Mouse (Mus musculus): ENCODE data around the gene Keg1. TPM values are rescaled to one million over a fixed set of nuclear protein-coding genes. Genes with fewer than 3 reads are reported as not detected.

The Keg1 gene
- polyA plus RNA-seq, 1 experiment from 2014 or later, result not detected

Other genes with a start within 250 kb of the Keg1 start
- 1.3 and 1.4 TPM in 2 replicates for gene Mpeg1, start 235.0 kb upstream of the Keg1 start, polyA plus RNA-seq (2014; fragmentation: Nextera tagmentation; extraction: Ambion mirVana)
- gene Dtx4, start 194.3 kb upstream of the Keg1 start, polyA plus RNA-seq (2014; fragmentation: Nextera tagmentation; extraction: Ambion mirVana), result 18.9 and 20.2 TPM in 2 replicates
- gene Fam111a, start 150.0 kb upstream of the Keg1 start, polyA plus RNA-seq (2014; fragmentation: Nextera tagmentation; extraction: Ambion mirVana), result 22.7 and 23.5 TPM in 2 replicates
- gene Gm4952, start 95.8 kb upstream of the Keg1 start, polyA plus RNA-seq (2014; fragmentation: Nextera tagmentation; extraction: Ambion mirVana), result 0.22 TPM in 1 of 2 replicates, not detected in the other
- gene Glyat, start 62.5 kb upstream of the Keg1 start, polyA plus RNA-seq (2014; fragmentation: Nextera tagmentation; extraction: Ambion mirVana), result not detected in 2 replicates
- not detected in 2 replicates for gene Olfr1442, start 25.3 kb upstream of the Keg1 start, polyA plus RNA-seq (2014; fragmentation: Nextera tagmentation; extraction: Ambion mirVana)
- gene Olfr1443, start 17.7 kb upstream of the Keg1 start, polyA plus RNA-seq (2014; fragmentation: Nextera tagmentation; extraction: Ambion mirVana), result not detected in 2 replicates
- 1.1 TPM in 2 replicates for gene Cntf, start 69.8 kb downstream of the Keg1 start, polyA plus RNA-seq (2014; fragmentation: Nextera tagmentation; extraction: Ambion mirVana)
- gene Zfp91, start 100.3 kb downstream of the Keg1 start, polyA plus RNA-seq (2014; fragmentation: Nextera tagmentation; extraction: Ambion mirVana), result 10.4 and 12.0 TPM in 2 replicates
- gene Lpxn, start 100.4 kb downstream of the Keg1 start, polyA plus RNA-seq (2014; fragmentation: Nextera tagmentation; extraction: Ambion mirVana), result 1.7 and 2.3 TPM in 2 replicates
- not detected in 2 replicates for gene Gm5244, start 150.9 kb downstream of the Keg1 start, polyA plus RNA-seq (2014; fragmentation: Nextera tagmentation; extraction: Ambion mirVana)
- gene Olfr1444, start 161.5 kb downstream of the Keg1 start, polyA plus RNA-seq (2014; fragmentation: Nextera tagmentation; extraction: Ambion mirVana), result not detected in 2 replicates
- not detected in 2 replicates for gene Olfr1445, start 188.1 kb downstream of the Keg1 start, polyA plus RNA-seq (2014; fragmentation: Nextera tagmentation; extraction: Ambion mirVana)
- not detected in 2 replicates for gene Olfr1446, start 197.7 kb downstream of the Keg1 start, polyA plus RNA-seq (2014; fragmentation: Nextera tagmentation; extraction: Ambion mirVana)
- not detected in 2 replicates for gene Olfr1447, start 208.0 kb downstream of the Keg1 start, polyA plus RNA-seq (2014; fragmentation: Nextera tagmentation; extraction: Ambion mirVana)
- gene Olfr1448, start 228.6 kb downstream of the Keg1 start, polyA plus RNA-seq (2014; fragmentation: Nextera tagmentation; extraction: Ambion mirVana), result not detected in 2 replicates
- not detected in 2 replicates for gene Olfr1449, start 235.1 kb downstream of the Keg1 start, polyA plus RNA-seq (2014; fragmentation: Nextera tagmentation; extraction: Ambion mirVana)